Mouse (Mus musculus) myocyte (in vitro differentiated cells): ENCODE measurements at regions not wholly inside any gene's neighbourhood (a gene's known extent, or its start where the extent isn't known, plus 50 kb on each side); places are given as distances from the start of the nearest gene placed in this dataset.

Experiments used
- H3K27me3 ChIP-seq: one replicate; pipeline ENCODE4 v1.6.1; 2011; ENCODE audit not compliant: control insufficient read depth, insufficient read depth, insufficient read length
- H3K36me3 ChIP-seq: one replicate; pipeline ENCODE4 v1.6.1; 2011; ENCODE audit not compliant: control insufficient read depth, insufficient read depth
- H3K4me2 ChIP-seq: one replicate; pipeline ENCODE4 v1.6.1; 2011; ENCODE audit warnings: low read depth, control low read depth
- H3K4me3 ChIP-seq: one replicate; pipeline ENCODE4 v1.5.1; 2011; ENCODE audit warnings: mild to moderate bottlenecking, control low read depth, moderate library complexity
- H3K79me2 ChIP-seq: one replicate; pipeline ENCODE4 v1.6.1; 2011; ENCODE audit not compliant: control insufficient read depth, insufficient read depth
- H3ac ChIP-seq: one replicate; pipeline ENCODE4 v1.6.1; 2011; ENCODE audit not compliant: control insufficient read depth, insufficient read length
- CEBPB ChIP-seq: IDR thresholded peaks from 2 replicates; pipeline ENCODE4 v1.6.1; 2011; ENCODE audit warnings: mild to moderate bottlenecking, moderate library complexity; ENCODE audit not compliant: poor library complexity, insufficient read depth, severe bottlenecking
- E2F4 ChIP-seq: IDR thresholded peaks from one replicate; pipeline ENCODE4 v1.6.1; 2011; ENCODE audit warnings: mild to moderate bottlenecking, control low read depth, moderate library complexity; ENCODE audit not compliant: insufficient read depth
- MAX ChIP-seq: IDR thresholded peaks from one replicate; pipeline ENCODE4 v1.6.1; 2011; ENCODE audit warnings: low read depth, mild to moderate bottlenecking, control low read depth
- MYOD1 ChIP-seq, 3 experiments: IDR thresholded peaks; one replicate each; pipeline ENCODE4 v1.6.1; 2011; ENCODE audit warnings: control low read depth in 2 of 3, low read depth in 2 of 3, mild to moderate bottlenecking in 2 of 3, moderate library complexity in 1 of 3; ENCODE audit not compliant: insufficient read length in 2 of 3, control insufficient read depth in 1 of 3
- MYOG ChIP-seq, 3 experiments: IDR thresholded peaks; one replicate each; pipeline ENCODE4 v1.6.1; 2011; ENCODE audit warnings: control low read depth in 2 of 3, low read depth in 2 of 3, mild to moderate bottlenecking in 2 of 3; ENCODE audit not compliant: insufficient read length in 2 of 3, control insufficient read depth in 1 of 3, insufficient read depth in 1 of 3
- POLR2A ChIP-seq: IDR thresholded peaks from one replicate; pipeline ENCODE4 v1.6.1; 2011; ENCODE audit warnings: low read depth, mild to moderate bottlenecking, control low read depth, moderate library complexity; ENCODE audit not compliant: insufficient read length
- POLR2AphosphoS2 ChIP-seq: IDR thresholded peaks from one replicate; pipeline ENCODE4 v1.6.1; 2011; ENCODE audit warnings: low read depth, control low read depth; ENCODE audit not compliant: insufficient read length
- REST ChIP-seq: IDR thresholded peaks from one replicate; pipeline ENCODE4 v1.6.1; 2011; ENCODE audit warnings: mild to moderate bottlenecking, control low read depth, moderate library complexity; ENCODE audit not compliant: insufficient read depth, insufficient read length
- SRF ChIP-seq: IDR thresholded peaks from one replicate; pipeline ENCODE4 v1.6.1; 2011; ENCODE audit warnings: low read depth; ENCODE audit not compliant: control insufficient read depth, insufficient read length
- TCF12 ChIP-seq: IDR thresholded peaks from one replicate; pipeline ENCODE4 v1.6.1; 2011; ENCODE audit warnings: mild to moderate bottlenecking, control low read depth; ENCODE audit not compliant: poor library complexity, insufficient read depth, severe bottlenecking
- TCF3 ChIP-seq: IDR thresholded peaks from one replicate; pipeline ENCODE4 v1.6.1; 2011; ENCODE audit warnings: low read depth, control low read depth; ENCODE audit not compliant: insufficient read length
- USF1 ChIP-seq: IDR thresholded peaks from one replicate; pipeline ENCODE4 v1.6.1; 2011; ENCODE audit warnings: low read depth, mild to moderate bottlenecking, control low read depth, moderate library complexity

DNA sequence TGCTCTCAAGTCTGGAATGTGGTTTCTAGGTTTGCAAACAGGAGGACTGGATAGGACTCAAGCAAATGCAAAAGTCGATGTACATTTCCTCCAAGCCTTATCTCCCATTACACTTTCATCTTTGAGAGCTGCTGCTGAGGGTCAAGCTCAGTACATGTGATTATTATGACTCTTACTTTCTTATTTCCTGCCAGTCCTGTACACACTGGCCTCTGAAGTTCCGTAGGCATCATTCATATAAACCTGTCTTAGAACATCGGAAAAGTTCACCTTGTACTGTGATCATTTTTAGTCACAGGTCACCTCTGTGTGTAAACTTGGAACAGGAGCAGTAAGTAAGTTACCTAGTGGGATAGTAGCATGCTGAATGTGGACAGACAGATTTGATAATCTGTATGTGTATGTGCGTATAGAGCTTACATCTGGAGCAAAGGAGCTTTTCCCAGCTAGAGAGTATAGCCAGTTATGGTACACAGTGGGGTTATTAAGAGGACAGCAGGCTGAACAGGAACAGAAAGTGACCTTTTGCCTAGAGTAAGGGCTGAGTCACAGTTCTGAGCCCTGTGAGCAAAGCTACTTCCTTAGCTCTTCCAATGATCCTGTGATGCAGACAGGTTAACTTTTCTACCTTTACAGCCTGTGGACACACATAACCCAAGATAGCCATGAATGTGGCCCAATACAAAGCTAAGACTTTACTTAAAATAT is 319.2 kb upstream of the 4930452B06Rik start:
- H3K36me3 ChIP-seq: no peaks in the 10 kb centered on the region
- no peak overlapping the region for H3ac ChIP-seq
- no peak for TF ChIP-seq USF1
- no peak for TF ChIP-seq MAX
- no peak for TF ChIP-seq MYOG (IDR thresholded peaks at IDR 0.05; ENCODE audit: control insufficient read depth in 1 of 3, insufficient read depth in 1 of 3, insufficient read length in 2 of 3, low read depth in 2 of 3)
- no peak for TF ChIP-seq SRF
- TF ChIP-seq POLR2A: no peak
- no peak for TF ChIP-seq REST
- no peak for TF ChIP-seq MYOD1 (IDR thresholded peaks at IDR 0.05; ENCODE audit: control insufficient read depth in 1 of 3, insufficient read length in 2 of 3, low read depth in 2 of 3)
- TF ChIP-seq POLR2AphosphoS2: no peak
- TF ChIP-seq TCF12: no peak
- no peak for TF ChIP-seq E2F4
- no peak for TF ChIP-seq TCF3
- H3K4me2 ChIP-seq: no peak overlapping the region
- H3K4me3 ChIP-seq: no peak overlapping the region
- no peaks in the 10 kb centered on the region for H3K79me2 ChIP-seq
- H3K27me3 ChIP-seq: no peaks in the 10 kb centered on the region

GRCm38 (mm10) chr14:8961554-8961953 is 295.5 kb upstream of the 4930452B06Rik start:
- H3K4me3 ChIP-seq: no peak overlapping the region
- H3K36me3 ChIP-seq: no peaks in the 10 kb centered on the region
- H3K4me2 ChIP-seq: no peak overlapping the region
- H3K79me2 ChIP-seq: no peaks in the 10 kb centered on the region
- TF ChIP-seq POLR2A (no peak), CEBPB (no peak), TCF3 (no peak), POLR2AphosphoS2 (no peak), E2F4 (no peak), MYOD1 (IDR thresholded peaks at IDR 0.05; ENCODE audit: control insufficient read depth in 1 of 3, insufficient read length in 2 of 3, low read depth in 2 of 3) (no peak), TCF12 (no peak), MYOG (IDR thresholded peaks at IDR 0.05; ENCODE audit: control insufficient read depth in 1 of 3, insufficient read depth in 1 of 3, insufficient read length in 2 of 3, low read depth in 2 of 3) (no peak), SRF (no peak), REST (no peak), USF1 (no peak), MAX (no peak)
- no peaks in the 10 kb centered on the region for H3K27me3 ChIP-seq
- no peak overlapping the region for H3ac ChIP-seq

- Histone ChIP-seq H3K27me3 (no peaks in the 10 kb centered on the region), H3ac (no peak overlapping the region), H3K79me2 (no peaks in the 10 kb centered on the region), H3K36me3 (no peaks in the 10 kb centered on the region), H3K4me2 (no peak overlapping the region), H3K4me3 (no peak overlapping the region)
- no peak for TF ChIP-seq SRF
- no peak for TF ChIP-seq MAX
- TF ChIP-seq CEBPB: no peak
- TF ChIP-seq MYOG (IDR thresholded peaks at IDR 0.05; ENCODE audit: control insufficient read depth in 1 of 3, insufficient read depth in 1 of 3, insufficient read length in 2 of 3, low read depth in 2 of 3): no peak
- TF ChIP-seq MYOD1 (IDR thresholded peaks at IDR 0.05; ENCODE audit: control insufficient read depth in 1 of 3, insufficient read length in 2 of 3, low read depth in 2 of 3): no peak
- TF ChIP-seq REST: no peak
- TF ChIP-seq POLR2A: no peak
- TF ChIP-seq TCF12: no peak
- TF ChIP-seq USF1: no peak
- TF ChIP-seq TCF3: no peak
- TF ChIP-seq E2F4: no peak
- no peak for TF ChIP-seq POLR2AphosphoS2
Observed at GRCm38 (mm10) chr14:8952853-8953397, 286.9 kb upstream of the 4930452B06Rik start.

- H3K4me2 ChIP-seq: no peak overlapping the region
- TF ChIP-seq CEBPB: no peak
- no peak for TF ChIP-seq SRF
- no peak for TF ChIP-seq TCF3
- H3ac ChIP-seq: no peak overlapping the region
- H3K36me3 ChIP-seq: no peaks in the 10 kb centered on the region
- no peaks in the 10 kb centered on the region for H3K79me2 ChIP-seq
- no peaks in the 10 kb centered on the region for H3K27me3 ChIP-seq
- no peak overlapping the region for H3K4me3 ChIP-seq
Observed at GRCm38 (mm10) chr14:8948751-8949150, 282.7 kb upstream of the 4930452B06Rik start.
